Mouse (Mus musculus): ENCODE measurements around the gene Il10ra. TPM values are rescaled to one million over a fixed set of nuclear protein-coding genes. Genes with fewer than 3 reads are reported as not detected.

Gene Il10ra
- polyA plus RNA-seq, 1 experiment from 2014 or later: 1.1 TPM

DNA sequence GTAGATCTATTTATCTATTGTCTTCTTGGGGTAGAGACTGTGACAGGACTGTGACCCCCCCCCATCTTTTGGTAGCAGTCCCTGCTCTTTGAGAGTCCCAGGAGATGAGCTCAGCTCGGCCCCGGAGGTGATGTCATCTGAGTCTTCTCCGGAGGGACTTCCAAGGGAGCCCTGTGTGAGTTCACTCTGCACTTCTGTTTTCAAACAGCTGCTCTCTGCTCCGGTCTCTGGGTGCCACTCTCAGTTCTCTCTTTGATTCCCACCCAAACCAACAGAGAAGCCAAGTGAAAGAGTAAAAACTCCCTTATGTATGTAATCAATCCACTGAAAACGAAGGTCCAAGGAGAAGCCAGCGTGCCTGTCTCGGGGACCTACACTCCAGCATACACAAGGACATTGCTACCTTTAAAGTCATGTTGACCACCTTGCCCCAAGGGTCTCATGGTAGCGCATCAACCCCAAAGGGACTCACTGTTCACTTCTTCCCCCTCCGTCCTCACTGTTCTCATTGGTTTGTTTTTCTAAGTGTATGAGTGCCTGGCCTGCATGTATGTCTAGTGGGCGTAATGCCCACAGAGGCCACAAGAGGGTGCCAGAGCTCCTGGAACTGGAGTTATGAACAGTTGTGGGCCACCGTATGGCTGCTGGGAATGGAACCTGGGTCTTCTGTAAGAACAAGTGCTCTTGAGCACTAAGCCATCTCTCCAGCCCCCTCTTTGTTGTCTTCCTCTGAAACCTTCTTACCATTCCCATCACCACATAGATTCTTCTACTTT, 30.5 kb upstream of the Il10ra start:
- Histone ChIP-seq H3K4me3 (ENCODE audit: low read length) (no peak overlapping the region), H3K4me2 (ENCODE audit: low read depth, low read length) (no peak overlapping the region), H3K9me3 (ENCODE audit: control insufficient read depth, low read length) (peaks cover 2% of the 10 kb centered on the region; the same call in 1 of the 2 replicates), H3K36me3 (ENCODE audit: control insufficient read depth, insufficient read depth, low read length) (no peaks in the 10 kb centered on the region), H3K9ac (ENCODE audit: low read depth, low read length) (no peak overlapping the region), H3K27me3 (replicated peaks; ENCODE audit: control insufficient read depth, insufficient read depth, low read length) (no peaks in the 10 kb centered on the region), H3K4me1 (ENCODE audit: control insufficient read depth, insufficient read depth, low read length) (peaks cover 8% of the 10 kb centered on the region; the same call in 1 of the 2 replicates), H3K27ac (ENCODE audit: low read length) (no peak overlapping the region)
- WGBS: 79% methylated on average over 11 of the region's 11 CpGs
- ATAC-seq: no peak

DNA sequence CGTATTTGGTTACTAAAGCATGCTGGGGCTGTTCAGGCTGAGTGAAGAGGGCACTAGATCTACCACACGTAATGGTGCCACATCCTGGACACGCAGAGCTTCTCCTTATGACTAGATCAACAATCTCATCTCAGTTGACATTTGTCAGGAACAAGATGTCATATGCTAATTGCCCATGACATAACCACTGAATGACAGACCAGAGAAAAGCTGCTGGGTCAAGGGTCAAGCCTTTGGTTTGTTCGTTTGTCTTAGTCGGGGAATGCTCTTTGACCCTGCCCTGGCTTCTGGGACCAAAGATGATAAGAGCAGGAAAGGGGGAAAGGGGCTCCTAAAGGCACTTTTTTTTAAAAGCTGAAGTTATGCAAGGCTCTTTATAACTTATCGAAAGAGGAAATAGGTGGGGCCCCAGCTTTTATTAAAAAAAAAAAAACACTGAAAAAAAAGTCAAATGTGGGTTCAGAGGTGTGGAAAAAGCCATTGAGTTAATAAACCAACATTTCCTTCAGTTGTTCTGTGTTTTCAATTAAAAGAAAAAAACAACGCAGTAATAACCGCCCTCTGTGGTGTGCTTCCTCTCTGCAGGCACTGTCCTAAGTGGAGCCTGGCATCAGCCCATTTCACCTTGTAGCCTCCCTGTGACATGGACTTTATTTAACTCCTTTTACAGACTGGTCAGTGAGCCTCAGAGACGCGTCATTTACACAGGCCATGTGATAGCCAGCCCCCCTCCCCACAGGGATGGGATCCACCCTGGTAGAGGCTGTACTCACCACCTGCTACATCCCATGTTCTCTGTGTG, 25.5 kb upstream of the Il10ra start:
- no peaks in the 10 kb centered on the region for H3K27me3 ChIP-seq (replicated peaks; ENCODE audit: control insufficient read depth, insufficient read depth, low read length)
- 36% methylated on average over 10 of the region's 10 CpGs for WGBS
- H3K9ac ChIP-seq (ENCODE audit: low read depth, low read length): no peak overlapping the region
- H3K36me3 ChIP-seq (ENCODE audit: control insufficient read depth, insufficient read depth, low read length): no peaks in the 10 kb centered on the region
- ATAC-seq: 0 out of 2 replicates have a peak, but pooled peaks have one; percentile 9
- no peaks in the 10 kb centered on the region for H3K4me1 ChIP-seq (ENCODE audit: control insufficient read depth, insufficient read depth, low read length)
- H3K9me3 ChIP-seq (ENCODE audit: control insufficient read depth, low read length): no peaks in the 10 kb centered on the region
- no peak overlapping the region for H3K4me3 ChIP-seq (ENCODE audit: low read length)
- no peak overlapping the region for H3K4me2 ChIP-seq (ENCODE audit: low read depth, low read length)
- no peak overlapping the region for H3K27ac ChIP-seq (ENCODE audit: low read length)

DNA sequence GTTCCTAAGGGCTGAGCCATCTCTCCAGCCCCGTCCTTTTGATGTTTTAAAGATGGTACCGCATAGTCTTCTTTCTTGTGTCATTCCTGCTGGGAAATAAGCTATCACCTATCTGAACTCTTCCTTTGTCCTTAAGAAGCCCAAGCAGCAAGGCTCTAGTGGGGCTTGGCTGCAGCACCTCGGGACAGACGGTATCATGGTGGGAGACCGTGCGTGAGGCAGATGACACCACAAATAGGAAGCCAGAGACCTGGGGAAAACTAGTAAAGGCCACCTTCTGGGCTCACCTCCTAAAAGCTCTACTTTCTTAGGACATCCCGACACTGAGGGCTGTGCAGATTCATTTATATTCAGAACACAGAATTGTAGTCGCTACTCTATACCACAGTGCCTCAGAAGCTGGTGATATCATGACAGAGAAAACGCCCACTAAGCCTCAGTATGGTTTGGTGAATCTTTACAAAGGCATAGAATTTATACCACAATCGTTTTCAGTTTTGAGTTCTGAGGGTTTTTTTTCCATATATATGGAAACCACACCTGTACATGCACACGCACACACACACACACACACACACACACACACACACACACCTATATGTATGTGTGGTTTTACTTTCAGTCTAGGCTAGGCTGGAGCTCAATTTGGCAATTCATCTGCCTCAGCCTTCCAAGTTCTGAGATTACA, 22.7 kb upstream of the Il10ra start:
- Histone ChIP-seq H3K27me3 (replicated peaks; ENCODE audit: control insufficient read depth, insufficient read depth, low read length) (no peaks in the 10 kb centered on the region), H3K4me2 (ENCODE audit: low read depth, low read length) (no peak overlapping the region), H3K27ac (ENCODE audit: low read length) (no peak overlapping the region), H3K9ac (ENCODE audit: low read depth, low read length) (no peak overlapping the region), H3K36me3 (ENCODE audit: control insufficient read depth, insufficient read depth, low read length) (no peaks in the 10 kb centered on the region), H3K4me1 (ENCODE audit: control insufficient read depth, insufficient read depth, low read length) (no peaks in the 10 kb centered on the region), H3K4me3 (ENCODE audit: low read length) (no peak overlapping the region), H3K9me3 (ENCODE audit: control insufficient read depth, low read length) (no peaks in the 10 kb centered on the region)
- WGBS: 88% methylated on average over 11 of the region's 11 CpGs
- no peak for ATAC-seq

DNA sequence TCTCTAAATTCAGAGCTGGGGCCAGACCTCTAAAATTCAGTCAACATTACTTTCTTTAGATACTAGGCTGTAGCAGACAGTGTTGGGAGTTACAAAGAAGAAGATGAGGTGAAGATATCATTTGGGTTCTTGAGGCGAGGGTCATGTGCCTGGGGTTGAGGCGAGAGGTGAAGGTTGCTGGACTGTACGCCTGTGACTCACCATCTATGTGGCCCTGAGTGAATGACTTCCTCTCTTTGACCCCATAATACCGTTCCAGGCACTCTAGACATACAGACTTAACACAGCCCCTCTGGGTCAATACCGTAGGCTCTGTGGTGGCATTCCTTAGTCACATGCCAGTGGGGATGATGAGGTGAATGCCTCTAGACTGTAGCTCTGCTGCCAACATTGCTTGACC, 13.5 kb upstream of the Il10ra start:
- Histone ChIP-seq H3K27ac (ENCODE audit: low read length) (no peak overlapping the region), H3K9me3 (ENCODE audit: control insufficient read depth, low read length) (no peaks in the 10 kb centered on the region), H3K4me1 (ENCODE audit: control insufficient read depth, insufficient read depth, low read length) (no peaks in the 10 kb centered on the region), H3K4me3 (ENCODE audit: low read length) (no peak overlapping the region), H3K36me3 (ENCODE audit: control insufficient read depth, insufficient read depth, low read length) (no peaks in the 10 kb centered on the region), H3K4me2 (ENCODE audit: low read depth, low read length) (no peak overlapping the region), H3K9ac (ENCODE audit: low read depth, low read length) (no peak overlapping the region), H3K27me3 (replicated peaks; ENCODE audit: control insufficient read depth, insufficient read depth, low read length) (no peaks in the 10 kb centered on the region)
- ATAC-seq: no peak
- WGBS: 85% methylated on average over 5 of the region's 5 CpGs

DNA sequence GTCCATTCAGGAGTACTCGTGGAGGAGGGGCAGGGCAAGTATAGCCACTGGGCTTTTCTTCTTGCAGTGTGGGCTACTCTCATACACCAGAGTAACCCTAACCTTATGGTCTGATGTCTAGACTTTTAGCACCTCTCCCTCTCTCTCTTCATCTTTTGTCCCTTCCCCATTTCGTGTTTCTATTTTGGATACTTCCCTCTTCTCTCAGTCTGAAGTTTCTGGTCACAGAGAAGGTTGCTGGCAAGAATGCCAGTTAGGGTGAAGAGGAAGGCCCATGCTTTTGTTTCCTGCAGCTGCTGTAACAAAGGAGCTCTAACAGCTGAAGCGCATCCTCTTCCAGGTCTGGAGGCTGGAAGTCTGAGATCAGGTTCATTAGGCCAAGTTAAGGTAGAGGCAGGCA, 11.9 kb upstream of the Il10ra start:
- Histone ChIP-seq H3K27ac (ENCODE audit: low read length) (no peak overlapping the region), H3K27me3 (replicated peaks; ENCODE audit: control insufficient read depth, insufficient read depth, low read length) (no peaks in the 10 kb centered on the region), H3K36me3 (ENCODE audit: control insufficient read depth, insufficient read depth, low read length) (no peaks in the 10 kb centered on the region), H3K9ac (ENCODE audit: low read depth, low read length) (no peak overlapping the region), H3K4me2 (ENCODE audit: low read depth, low read length) (no peak overlapping the region), H3K9me3 (ENCODE audit: control insufficient read depth, low read length) (no peaks in the 10 kb centered on the region), H3K4me1 (ENCODE audit: control insufficient read depth, insufficient read depth, low read length) (no peaks in the 10 kb centered on the region), H3K4me3 (ENCODE audit: low read length) (no peak overlapping the region)
- no peak for ATAC-seq
- 86% methylated on average over 3 of the region's 3 CpGs for WGBS

DNA sequence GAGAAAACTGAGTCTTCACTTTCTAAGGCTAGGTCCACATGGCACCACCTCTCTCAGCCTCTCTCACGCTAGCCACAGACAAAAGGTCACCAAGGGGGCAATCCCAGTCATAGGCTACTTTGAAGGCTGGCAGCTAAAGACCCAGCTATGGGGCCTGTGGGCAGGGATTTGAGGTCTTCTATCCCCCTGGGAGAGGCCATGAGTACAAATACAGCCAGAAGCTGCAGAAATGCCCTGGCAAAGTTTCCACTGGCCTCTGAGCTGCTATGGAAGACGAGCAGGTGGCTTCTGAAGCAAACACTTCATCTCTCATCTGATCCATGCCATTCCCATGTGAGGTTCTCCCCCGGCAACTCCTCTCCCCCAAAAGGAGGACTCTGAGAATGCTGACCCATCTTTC, 11.1 kb upstream of the Il10ra start:
- H3K27ac ChIP-seq (ENCODE audit: low read length): no peak overlapping the region
- no peak for ATAC-seq
- no peak overlapping the region for H3K4me2 ChIP-seq (ENCODE audit: low read depth, low read length)
- no peaks in the 10 kb centered on the region for H3K4me1 ChIP-seq (ENCODE audit: control insufficient read depth, insufficient read depth, low read length)
- H3K4me3 ChIP-seq (ENCODE audit: low read length): no peak overlapping the region
- H3K27me3 ChIP-seq (replicated peaks; ENCODE audit: control insufficient read depth, insufficient read depth, low read length): no peaks in the 10 kb centered on the region
- WGBS: 79% methylated on average over 3 of the region's 3 CpGs
- H3K9me3 ChIP-seq (ENCODE audit: control insufficient read depth, low read length): no peaks in the 10 kb centered on the region
- no peak overlapping the region for H3K9ac ChIP-seq (ENCODE audit: low read depth, low read length)
- H3K36me3 ChIP-seq (ENCODE audit: control insufficient read depth, insufficient read depth, low read length): no peaks in the 10 kb centered on the region

DNA sequence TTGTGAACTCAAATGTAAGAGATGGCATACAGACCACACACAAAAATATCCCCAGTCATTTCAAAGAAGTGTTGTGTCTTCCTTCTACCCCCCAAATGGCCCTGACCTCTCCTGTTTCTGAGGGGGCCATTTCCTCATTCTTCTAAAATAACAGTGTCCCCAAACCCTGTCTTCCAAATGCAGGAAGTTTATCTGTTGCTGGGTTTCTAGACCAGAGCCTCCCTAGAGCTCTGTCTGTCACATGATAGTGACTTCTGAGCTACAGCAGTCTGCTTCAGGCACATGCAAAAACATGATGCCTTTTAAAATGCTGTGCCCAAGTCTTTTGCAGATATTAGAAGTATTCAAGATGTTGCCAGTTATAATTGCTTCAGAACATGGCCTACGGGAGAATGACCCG, 5.7 kb upstream of the Il10ra start:
- ATAC-seq: no peak

DNA sequence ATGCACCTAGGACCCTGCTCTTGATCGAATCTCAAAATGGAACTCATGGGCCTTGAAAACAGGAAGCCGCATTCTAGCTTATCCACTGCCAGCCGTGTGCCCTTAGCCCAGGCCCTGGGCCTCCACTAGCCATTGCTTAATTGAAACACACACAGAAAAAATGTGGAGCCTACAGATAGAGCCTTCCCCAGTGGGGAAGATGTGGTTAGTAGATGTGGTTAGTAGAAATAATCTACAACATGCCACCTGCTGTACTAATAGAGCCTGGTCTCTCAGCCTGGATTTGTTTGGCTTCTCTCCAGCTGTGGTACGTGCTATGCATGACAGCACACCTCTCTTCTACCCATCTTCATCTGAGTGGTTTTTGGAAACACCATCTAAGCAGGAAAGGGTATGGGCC, 5.3 kb upstream of the Il10ra start:
- Histone ChIP-seq H3K4me1 (ENCODE audit: control insufficient read depth, insufficient read depth, low read length) (no peaks in the 10 kb centered on the region), H3K9me3 (ENCODE audit: control insufficient read depth, low read length) (no peaks in the 10 kb centered on the region), H3K27me3 (replicated peaks; ENCODE audit: control insufficient read depth, insufficient read depth, low read length) (peaks cover 9% of the 10 kb centered on the region; the same call in 1 of the 2 replicates), H3K4me2 (ENCODE audit: low read depth, low read length) (no peak overlapping the region), H3K27ac (ENCODE audit: low read length) (0 out of 2 replicates have a peak overlapping the region, but pooled peaks have one; percentile 9), H3K9ac (ENCODE audit: low read depth, low read length) (no peak overlapping the region), H3K4me3 (ENCODE audit: low read length) (no peak overlapping the region), H3K36me3 (ENCODE audit: control insufficient read depth, insufficient read depth, low read length) (no peaks in the 10 kb centered on the region)
- ATAC-seq: no peak
- 81% methylated on average over 4 of the region's 4 CpGs for WGBS

More for the DNA sequence above, 5.7 kb upstream of the Il10ra start:
- 89% methylated on average over 2 of the region's 2 CpGs for WGBS
- no peaks in the 10 kb centered on the region for H3K4me1 ChIP-seq (ENCODE audit: control insufficient read depth, insufficient read depth, low read length)
- H3K27me3 ChIP-seq (replicated peaks; ENCODE audit: control insufficient read depth, insufficient read depth, low read length): peaks cover 4% of the 10 kb centered on the region; the same call in 1 of the 2 replicates
- H3K9me3 ChIP-seq (ENCODE audit: control insufficient read depth, low read length): no peaks in the 10 kb centered on the region
- H3K36me3 ChIP-seq (ENCODE audit: control insufficient read depth, insufficient read depth, low read length): no peaks in the 10 kb centered on the region
- H3K27ac ChIP-seq (ENCODE audit: low read length): no peak overlapping the region
- H3K4me2 ChIP-seq (ENCODE audit: low read depth, low read length): no peak overlapping the region
- no peak overlapping the region for H3K4me3 ChIP-seq (ENCODE audit: low read length)
- no peak overlapping the region for H3K9ac ChIP-seq (ENCODE audit: low read depth, low read length)

DNA sequence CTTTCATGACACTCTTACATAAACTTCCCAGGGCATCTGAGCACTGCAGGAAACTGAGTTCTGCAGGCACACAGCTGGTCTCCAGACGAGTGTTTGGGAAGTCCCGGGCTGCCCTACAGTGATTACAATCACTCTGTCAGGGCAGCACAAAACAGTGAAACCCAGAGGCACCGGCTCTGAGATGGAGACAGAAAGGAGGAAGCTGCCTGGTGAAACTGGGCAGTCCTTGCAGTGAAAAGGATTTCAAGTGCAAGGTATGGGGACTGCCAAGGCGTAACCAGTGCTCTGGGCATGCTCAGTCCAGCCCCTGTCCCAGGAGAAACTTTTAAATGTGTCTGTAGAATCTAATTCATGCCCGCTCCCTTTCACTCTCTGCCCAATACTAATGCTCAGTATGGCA, 3.3 kb upstream of the Il10ra start:
- ATAC-seq: no peak
- H3K4me1 ChIP-seq (ENCODE audit: control insufficient read depth, insufficient read depth, low read length): no peaks in the 10 kb centered on the region
- WGBS: 42% methylated on average over 5 of the region's 5 CpGs
- no peaks in the 10 kb centered on the region for H3K36me3 ChIP-seq (ENCODE audit: control insufficient read depth, insufficient read depth, low read length)
- H3K9me3 ChIP-seq (ENCODE audit: control insufficient read depth, low read length): no peaks in the 10 kb centered on the region
- no peak overlapping the region for H3K27ac ChIP-seq (ENCODE audit: low read length)
- peaks cover 24% of the 10 kb centered on the region for H3K27me3 ChIP-seq (replicated peaks; ENCODE audit: control insufficient read depth, insufficient read depth, low read length)
- no peak overlapping the region for H3K4me2 ChIP-seq (ENCODE audit: low read depth, low read length)
- no peak overlapping the region for H3K4me3 ChIP-seq (ENCODE audit: low read length)
- H3K9ac ChIP-seq (ENCODE audit: low read depth, low read length): no peak overlapping the region

All from intestine, embryonic 16.5 days (tissue).